Mouse (Mus musculus) natural killer cell, adult 2 months (primary cell): ENCODE measurements at regions not wholly inside any gene's neighbourhood (a gene's known extent, or its start where the extent isn't known, plus 50 kb on each side); places are given as distances from the start of the nearest gene placed in this dataset.

Source experiments
- DNase-seq, 2 experiments: peaks; one replicate each; pipeline ENCODE4 v3.0.0; 2022; ENCODE audit warnings: low spot score in 2 of 2

DNA sequence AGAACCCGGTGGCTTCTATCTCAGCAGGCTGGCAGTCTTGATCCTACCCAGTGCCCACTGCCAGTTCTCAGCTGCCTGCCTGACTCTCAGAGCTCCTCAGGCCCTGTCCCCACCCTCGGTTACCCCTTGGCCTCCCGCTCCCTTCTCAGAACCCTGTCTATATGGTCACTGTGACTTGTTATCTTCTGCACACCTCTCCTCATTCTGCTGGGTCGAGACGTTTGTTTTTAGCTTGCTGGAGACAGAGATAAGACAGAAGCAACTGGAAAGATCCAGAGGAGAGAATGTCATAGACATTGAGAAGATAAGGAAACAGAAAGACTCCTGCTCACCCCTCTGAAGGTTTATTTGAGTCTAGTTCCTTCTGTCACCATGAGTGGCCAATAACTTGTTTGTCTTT lies 53.8 kb upstream of the Phc1 start:
- no peak for DNase-seq

DNA sequence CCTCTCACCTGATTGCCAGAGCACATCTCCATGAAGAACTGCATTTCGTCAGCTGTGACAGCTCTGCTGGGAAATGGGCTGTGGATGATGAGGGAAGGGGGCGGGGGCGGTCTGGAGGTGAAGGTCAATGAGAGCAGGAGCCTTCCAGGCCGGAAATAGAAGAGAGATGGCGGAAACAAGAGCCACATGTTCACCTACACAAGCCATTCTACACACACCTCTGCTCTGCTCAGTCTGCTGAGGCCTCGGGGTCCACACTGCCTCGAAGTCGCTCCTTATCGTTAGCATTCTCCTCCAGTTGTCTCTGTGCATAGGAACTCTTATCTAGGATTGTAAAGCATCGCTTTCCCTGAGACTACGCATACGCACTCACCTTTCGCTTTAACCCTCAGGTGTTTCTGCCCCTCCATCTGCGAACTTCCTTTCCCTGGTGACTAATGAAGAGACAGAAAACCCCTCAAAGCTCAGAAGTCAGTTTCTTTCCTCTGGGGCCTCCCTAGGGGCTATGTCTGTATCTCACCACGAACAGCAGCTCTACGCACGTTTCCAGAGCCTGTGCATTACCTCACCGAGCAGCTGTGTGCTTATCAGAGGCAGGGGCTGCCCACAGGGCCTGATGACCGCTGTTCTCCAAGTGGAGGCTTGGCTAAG lies 53.0 kb upstream of the Phc1 start:
- DNase-seq: no peak

DNA sequence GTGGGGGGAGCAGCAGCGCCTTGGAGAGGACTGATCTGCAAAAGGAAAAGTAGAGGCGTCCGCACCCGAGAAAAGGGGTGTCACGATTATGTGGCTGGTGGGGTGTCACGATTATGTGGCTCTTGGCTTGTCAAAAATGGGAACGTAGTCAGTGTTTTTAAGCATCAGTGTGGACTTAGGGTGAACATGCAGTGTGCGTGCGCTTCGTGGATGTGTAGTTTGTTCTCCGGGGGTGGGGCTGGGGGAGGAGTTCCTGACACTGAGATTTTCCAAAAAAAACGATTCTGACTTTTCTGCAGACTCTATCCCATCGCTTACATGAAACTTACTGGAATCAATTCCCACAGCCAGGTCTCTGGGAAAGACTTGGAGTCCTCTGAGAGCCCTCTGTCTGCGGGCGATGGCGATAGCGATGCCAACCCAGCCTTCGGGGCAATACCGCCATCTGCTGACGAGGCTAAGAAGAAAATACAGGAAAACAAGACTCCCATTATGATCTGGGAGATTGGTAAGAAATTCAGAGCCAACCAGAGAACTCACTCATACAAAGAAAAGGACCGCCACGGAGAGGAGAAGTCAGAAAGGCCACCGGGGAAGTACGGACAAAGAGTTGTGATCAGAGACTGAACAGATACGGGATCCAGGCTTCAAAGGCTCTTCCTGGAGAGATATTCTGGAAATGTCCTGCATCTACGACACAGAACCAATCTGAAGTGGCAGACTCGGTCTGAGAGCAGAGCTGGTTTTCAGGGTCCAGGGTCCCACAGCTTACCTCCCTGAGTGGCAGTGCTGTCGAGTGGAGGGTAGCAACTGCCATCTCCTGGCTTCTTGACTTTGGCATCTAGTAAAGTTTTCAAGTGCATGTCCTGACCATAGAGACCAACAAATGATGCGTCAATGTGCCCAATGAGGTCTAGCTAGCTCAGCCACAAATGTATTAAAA lies 51.6 kb upstream of the Phc1 start:
- peak; percentile 3 to 22 for DNase-seq

DNA sequence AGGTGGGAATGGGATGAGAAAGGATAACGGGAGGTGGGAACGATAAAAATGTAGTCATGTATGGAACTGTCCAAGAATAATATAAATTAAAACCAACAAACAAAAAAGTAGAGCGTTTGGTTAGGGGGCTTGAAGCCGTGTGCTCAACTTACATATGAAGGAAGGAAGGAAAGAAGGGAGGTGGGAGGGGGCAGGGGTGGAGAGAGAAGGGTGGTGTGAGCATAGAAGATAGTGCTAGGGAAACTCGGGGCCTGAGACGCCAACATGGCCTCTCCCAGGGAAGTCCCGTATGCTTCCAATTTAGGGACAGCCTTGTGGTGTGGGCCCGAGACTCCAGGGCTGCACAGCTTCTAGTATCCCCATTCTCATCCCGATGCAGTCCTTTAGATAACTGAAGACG lies 50.8 kb upstream of the Phc1 start:
- DNase-seq: no peak

DNA sequence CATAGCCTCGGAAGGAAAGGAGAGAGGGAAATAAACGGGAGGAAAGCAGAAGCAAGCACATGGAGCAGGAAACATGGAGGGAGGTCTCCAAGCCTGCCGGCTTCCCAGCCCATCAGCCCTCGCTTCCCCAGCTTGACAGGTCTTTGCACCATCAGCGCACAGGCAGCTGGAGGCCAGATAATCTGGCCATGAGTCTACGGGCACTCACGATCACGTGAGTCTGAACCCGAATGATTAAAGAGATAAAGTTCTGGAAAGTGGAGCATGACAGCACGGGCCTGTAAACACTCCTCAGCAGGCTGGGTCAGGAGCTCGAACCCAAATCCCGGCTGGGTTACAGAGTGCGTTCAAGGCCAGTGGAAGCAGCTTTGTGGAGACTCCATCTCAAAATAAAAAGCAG lies 50.4 kb upstream of the Phc1 start:
- no peak for DNase-seq
